Comparison of ENCODE assay signal across 20 mouse cellular contexts in the genomic region with DNA sequence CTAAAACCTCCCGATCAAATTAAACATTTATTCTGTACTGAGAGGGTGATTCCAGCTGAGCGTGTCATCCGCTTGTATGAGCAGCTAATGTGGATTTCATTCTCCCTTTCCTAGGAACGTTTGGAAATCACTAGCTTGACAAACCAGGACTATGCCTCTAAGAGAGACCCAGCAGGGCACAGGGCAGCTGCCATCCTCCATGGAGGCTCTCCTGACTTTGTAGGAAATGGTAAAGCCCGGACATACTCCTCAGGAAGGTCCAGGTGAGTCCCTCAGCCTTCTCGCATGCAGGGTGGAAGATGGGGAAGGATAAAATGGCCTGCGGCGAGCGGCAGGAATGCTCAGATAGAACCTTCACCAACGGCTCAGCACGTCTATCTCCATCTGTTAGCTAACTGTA. TPM values are rescaled to one million over a fixed set of nuclear protein-coding genes. Genes with fewer than 3 reads are reported as not detected.
A peak's percentile ranks its signal among the peaks of the same experiment; 100 is the strongest.
DNase-seq lines count a peak whose midpoint lies in the region.
"Had no signal": no experiment of that assay in that cellular context is flagged by ENCODE, and none has a peak within 500 bp of the region (broad histone marks: within the 10 kb centered on the region; RNA-seq: fewer than 3 reads in every experiment).

No protein-coding gene starts in this region.

- H3K9me3 ChIP-seq in heart, embryonic 10.5 days, result no peaks in the 10 kb centered on the region
- H3K9me3 ChIP-seq: G1E had no signal

- no peak overlapping the region for H3K4me3 ChIP-seq in heart, embryonic 10.5 days

- no peaks in the 10 kb centered on the region for H3K4me1 ChIP-seq in heart, embryonic 10.5 days

- 93% methylated on average over 11 of the region's 11 CpGs for whole genome bisulfite sequencing in heart, embryonic 10.5 days

- no peaks in the 10 kb centered on the region for H3K27me3 ChIP-seq in heart, embryonic 10.5 days (ENCODE audit: insufficient read depth, poor library complexity, severe bottlenecking)
- H3K27me3 ChIP-seq: CH12.LX, Patski had no signal

- no peak overlapping the region for H3K27ac ChIP-seq in heart, embryonic 10.5 days

- H3K36me3 ChIP-seq in heart, embryonic 10.5 days, result peaks cover 77% of the 10 kb centered on the region

- intact Hi-C loops in heart, postnatal 25 days (cut with DNase I), result no loop called here
- intact Hi-C loops in heart, postnatal 10 days (cut with DNase I), result no loop called here

- peak; percentile 71 for DNase-seq in heart, adult 11 months
- DNase-seq in heart, postnatal 25 days (ENCODE audit: low spot score), result no peak
- DNase-seq in heart, embryonic 10.5 days (ENCODE audit: low spot score), result peak; percentile 57
- no peak for DNase-seq in heart, postnatal 10 days
- peak; percentile 7 for DNase-seq in retina, postnatal 1 day
- DNase-seq in retina, embryonic 14.5 days (ENCODE audit: low spot score), result no peak
- DNase-seq: adrenal gland, adult 2 months; adrenal gland, adult 8-10 months; adrenal gland, postnatal 10 days; adrenal gland, postnatal 14 days; adrenal gland, postnatal 25 days; adrenal gland, postnatal 36 days; B cell, adult 2 months; cerebellum, adult 11 months; cerebellum, adult 11-12 months; cerebellum, adult 18-20 months had no signal

RNA-seq across cellular contexts. Expression of gene Eif2ak4, which starts 24.4 kb away (rescaled TPM):
- total RNA-seq in heart, postnatal 25 days (2021), result 1 to 10 TPM; 5.6 to 6.4 TPM
- 9.5 and 10.0 TPM in 2 replicates for polyA plus RNA-seq in heart, embryonic 10.5 days (2016; fragmentation: Nextera tagmentation; extraction: Ambion mirVana)
- 10 to 100 TPM; 11.5 to 12.9 TPM for total RNA-seq in heart, postnatal 10 days (2021)

RNA-seq across cellular contexts. Expression of gene Gpr176, which starts 39.6 kb away (rescaled TPM):
- total RNA-seq in heart, postnatal 25 days (2021), result under 1 TPM; 0.10 to 0.11 TPM
- polyA plus RNA-seq in heart, embryonic 10.5 days (2016; fragmentation: Nextera tagmentation; extraction: Ambion mirVana), result 0.39 TPM in 1 of 2 replicates, not detected in the other
- under 1 TPM; 0.20 to 0.31 TPM for total RNA-seq in heart, postnatal 10 days (2021)
- total RNA-seq: CH12.LX, MEL had no signal
- polyA plus RNA-seq: G1E had no signal

Comparison
In these comparisons a context has a peak if more than half of its experiments do, and no peak if none do; other contexts are left out.
1. DNase-seq: peak in heart, adult 11 months (single experiment), heart, embryonic 10.5 days (single experiment) and retina, postnatal 1 day (single experiment); none in heart, postnatal 25 days (single experiment), heart, postnatal 10 days (0 of 2) and retina, embryonic 14.5 days (single experiment).